Mouse (Mus musculus) R1 (cell line): ENCODE results near the gene Tenm4.
A peak's percentile ranks its signal among the peaks of the same experiment; 100 is the strongest.

ENCODE experiments used
- DNase-seq: peaks from one replicate; pipeline ENCODE4 v3.0.0-alpha.2; 2018; ENCODE audit warnings: low read depth, low spot score

Gene Tenm4

GRCm38 (mm10) chr7:96734315-96735058 is 563.4 kb downstream of the Tenm4 start:
- DNase-seq = no peak

- DNase-seq = no peak
These were observed 569.6 kb downstream of the Tenm4 start for GRCm38 (mm10) chr7:96740631-96741030.

- no peak for DNase-seq
These were observed 571.2 kb downstream of the Tenm4 start for GRCm38 (mm10) chr7:96742221-96742620.

- DNase-seq = no peak
These were observed 574.9 kb downstream of the Tenm4 start for GRCm38 (mm10) chr7:96745956-96746355.

- DNase-seq = no peak
These were observed 575.7 kb downstream of the Tenm4 start for GRCm38 (mm10) chr7:96746706-96747105.

- DNase-seq = no peak
These were observed 577.5 kb downstream of the Tenm4 start for GRCm38 (mm10) chr7:96748538-96749045.

- DNase-seq = no peak
These were observed 578.7 kb downstream of the Tenm4 start for GRCm38 (mm10) chr7:96749753-96750152.

- DNase-seq = no peak
These were observed 580.2 kb downstream of the Tenm4 start for GRCm38 (mm10) chr7:96751236-96751635.

- peak; percentile 38 for DNase-seq
These were observed 581.7 kb downstream of the Tenm4 start for GRCm38 (mm10) chr7:96752776-96753175.

- DNase-seq = no peak
These were observed 582.5 kb downstream of the Tenm4 start for GRCm38 (mm10) chr7:96753335-96754095.

- DNase-seq = no peak
These were observed 583.1 kb downstream of the Tenm4 start for GRCm38 (mm10) chr7:96754175-96754574.

- DNase-seq = no peak
These were observed 584.5 kb downstream of the Tenm4 start for GRCm38 (mm10) chr7:96755459-96756094.

- no peak for DNase-seq
These were observed 585.2 kb downstream of the Tenm4 start for GRCm38 (mm10) chr7:96756104-96756742.

GRCm38 (mm10) chr7:96757067-96757466 is 586.0 kb downstream of the Tenm4 start:
- DNase-seq = no peak

- no peak for DNase-seq
These were observed 589.2 kb downstream of the Tenm4 start for GRCm38 (mm10) chr7:96760208-96760607.

GRCm38 (mm10) chr7:96761151-96761550 is 590.1 kb downstream of the Tenm4 start:
- no peak for DNase-seq

GRCm38 (mm10) chr7:96765321-96765960 is 594.4 kb downstream of the Tenm4 start:
- DNase-seq = no peak

- DNase-seq = no peak
These were observed 596.0 kb downstream of the Tenm4 start for GRCm38 (mm10) chr7:96767090-96767489.

- DNase-seq = no peak
These were observed 597.7 kb downstream of the Tenm4 start for GRCm38 (mm10) chr7:96768718-96769117.

- DNase-seq = peak; percentile 65
These were observed 598.7 kb downstream of the Tenm4 start for GRCm38 (mm10) chr7:96769784-96770183.

- peak; percentile 52 for DNase-seq
These were observed 601.9 kb downstream of the Tenm4 start for GRCm38 (mm10) chr7:96772966-96773365.
